Mouse (Mus musculus) frontal cortex, adult 2 months (tissue): ENCODE data around the gene Parn. TPM values are rescaled to one million over a fixed set of nuclear protein-coding genes. Genes with fewer than 3 reads are reported as not detected.
"Not testable (repeated sequence)": the region's sequence is repeated elsewhere in the genome, so short reads cannot be mapped to it uniquely, and the experiment has no call there.

ENCODE experiments used
- DNase-seq, 2 experiments: peaks; one replicate each; pipeline ENCODE4 v3.0.0; 2022; ENCODE audit warnings: low spot score in 1 of 2; ENCODE audit errors: extremely low spot score in 1 of 2
- polyA plus RNA-seq: library from polyadenylated mRNA; depleted of rRNA; stranded (reverse); fragments of >200 nt; gene quantifications from 2 replicates; pipeline ENCODE4 v1.2.3, GENCODE M21; 2012

The Parn gene
- polyA plus RNA-seq, 1 experiment: 26.8 TPM

- not testable (repeated sequence) for DNase-seq
Observed at GRCm38 (mm10) chr16:13638198-13638597, 29.8 kb downstream of the Parn start.

DNA sequence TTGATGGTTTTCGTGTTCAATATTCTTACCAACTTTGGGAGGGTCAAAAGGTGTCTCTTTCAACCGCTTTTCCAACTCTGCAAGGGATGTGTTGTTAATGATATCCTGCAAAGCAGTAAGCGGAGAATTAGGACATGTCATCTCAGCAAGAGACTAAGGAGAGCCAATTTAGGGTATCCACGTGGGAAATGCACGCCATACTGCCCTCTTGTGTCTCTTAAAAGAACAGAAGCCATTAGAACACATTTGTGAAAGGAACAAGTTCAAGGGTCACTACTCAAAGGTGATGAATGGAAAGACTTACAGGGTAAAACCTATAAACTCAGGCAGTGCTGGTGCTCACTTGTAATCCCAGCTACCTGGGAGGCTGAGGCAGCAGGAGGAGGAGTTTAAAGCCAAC lies 39.6 kb downstream of the Parn start:
- DNase-seq: peak in 1 of 2 experiments; percentile 39

DNA sequence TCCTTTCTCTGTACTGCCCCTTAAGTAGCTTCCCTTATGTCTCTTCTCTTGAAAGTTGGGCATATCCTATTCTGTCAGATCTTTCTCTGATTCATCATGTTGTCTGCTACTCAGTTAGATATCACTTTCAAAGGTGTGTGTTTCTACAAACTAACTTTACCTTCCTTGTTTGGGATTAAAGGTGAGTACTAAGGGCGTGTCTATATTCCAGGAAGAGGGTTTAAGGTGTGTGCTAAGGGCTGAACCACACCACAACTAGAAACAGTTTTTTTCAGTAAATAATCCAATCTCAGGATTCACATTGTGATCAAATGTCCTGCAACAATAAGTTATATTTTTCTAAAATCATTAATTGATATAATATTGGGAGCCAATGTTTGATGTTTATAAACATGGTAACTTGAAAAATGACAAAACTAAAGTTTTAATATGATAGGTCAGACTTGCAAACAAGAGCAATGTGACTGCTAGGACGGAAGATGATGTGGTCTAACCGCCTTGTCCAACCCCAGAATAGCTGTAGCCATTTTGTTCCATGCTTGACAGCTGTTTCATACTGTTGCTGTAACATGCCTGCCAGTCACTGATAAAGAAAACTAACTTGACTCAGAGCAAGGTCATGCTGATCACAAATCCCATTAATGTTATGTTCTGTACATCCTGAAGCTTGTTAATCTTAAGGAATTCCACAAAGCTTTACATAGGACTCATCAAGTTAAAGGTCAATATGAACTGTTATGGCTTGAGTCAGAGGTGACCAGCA lies 46.0 kb downstream of the Parn start:
- no peak for DNase-seq

DNA sequence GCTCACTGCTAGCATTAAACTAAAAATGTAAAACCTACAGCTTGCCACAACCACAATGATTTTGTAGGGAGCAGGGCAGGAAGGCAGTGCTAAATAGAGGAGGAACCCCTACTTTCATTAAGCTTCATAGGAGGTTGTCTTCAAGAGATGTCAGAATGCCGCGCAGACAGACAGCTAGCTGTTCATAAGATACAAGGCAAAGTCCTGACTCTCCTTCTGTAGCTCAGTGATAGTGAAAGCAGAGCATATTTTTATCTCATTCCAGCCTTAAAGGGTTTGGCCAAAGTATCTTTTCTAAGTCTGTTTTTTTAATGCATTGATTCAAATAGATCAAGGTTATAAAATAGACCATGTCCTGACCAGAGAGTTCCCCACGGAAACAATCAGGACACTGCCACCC lies 47.8 kb downstream of the Parn start:
- DNase-seq: no peak

- DNase-seq: no peak
Observed at GRCm38 (mm10) chr16:13615276-13615675, 52.7 kb downstream of the Parn start.

DNA sequence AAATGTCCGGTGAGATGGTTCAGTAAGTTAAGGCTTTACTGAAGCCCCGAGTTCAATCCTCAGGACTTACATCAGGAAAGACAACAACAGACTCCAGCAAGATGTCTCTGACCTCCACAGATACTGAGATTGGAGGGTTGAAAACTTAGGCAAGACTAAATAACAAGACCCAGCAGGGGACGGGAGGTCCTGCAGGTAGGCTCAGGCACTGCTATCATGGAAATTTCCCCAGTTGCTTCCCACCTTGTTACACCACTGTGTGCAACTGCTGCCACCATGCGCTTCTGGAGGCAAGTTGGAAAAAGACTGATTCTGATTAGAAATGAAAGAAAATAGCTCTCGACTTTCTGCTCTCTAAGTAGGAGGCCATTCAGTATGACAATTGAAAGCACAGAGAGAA lies 55.4 kb downstream of the Parn start:
- DNase-seq: peak in 1 of 2 experiments; percentile 23

DNA sequence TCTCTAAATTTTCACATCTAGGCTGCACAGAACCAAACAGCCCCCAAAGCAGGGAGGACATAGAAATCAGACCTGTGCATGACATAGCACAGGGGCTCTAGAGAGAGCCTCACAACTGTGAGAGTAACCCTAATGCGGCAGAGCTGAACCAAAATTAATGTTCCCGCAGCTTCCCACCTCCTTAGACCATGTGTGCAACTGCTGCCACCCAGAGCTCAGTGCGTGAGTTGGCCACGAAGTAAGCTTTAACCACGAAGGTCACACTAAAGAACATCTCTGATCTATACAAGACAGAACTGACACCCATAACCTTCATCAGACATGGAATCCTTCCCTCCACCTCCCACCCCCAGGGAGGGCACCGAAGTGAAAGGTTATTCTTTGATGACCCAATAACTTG lies 55.9 kb downstream of the Parn start:
- DNase-seq: peak in 1 of 2 experiments; percentile 26

- DNase-seq: no peak
Observed at GRCm38 (mm10) chr16:13611399-13611798, 56.6 kb downstream of the Parn start.

GRCm38 (mm10) chr16:13610951-13611381 lies 57.0 kb downstream of the Parn start:
- no peak for DNase-seq

DNA sequence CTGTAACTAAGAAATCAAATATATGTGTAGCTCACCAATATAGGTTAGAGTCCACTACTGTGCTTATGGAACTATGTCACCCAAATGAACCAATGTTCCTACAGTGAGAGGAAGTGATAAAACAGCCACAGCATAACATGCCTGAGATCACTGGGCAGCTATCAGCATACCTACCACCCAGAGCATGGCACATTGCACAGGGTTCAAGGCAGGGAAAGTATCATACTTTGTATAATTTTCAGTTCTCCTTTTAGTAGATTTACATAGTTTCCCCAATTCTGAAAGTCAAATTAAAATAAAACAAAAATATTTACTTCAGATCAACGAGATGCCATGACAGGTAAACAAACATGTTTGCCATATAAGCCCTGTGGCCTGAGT lies 59.3 kb downstream of the Parn start:
- no peak for DNase-seq

- no peak for DNase-seq
Observed at GRCm38 (mm10) chr16:13607987-13608704, 59.8 kb downstream of the Parn start.

DNA sequence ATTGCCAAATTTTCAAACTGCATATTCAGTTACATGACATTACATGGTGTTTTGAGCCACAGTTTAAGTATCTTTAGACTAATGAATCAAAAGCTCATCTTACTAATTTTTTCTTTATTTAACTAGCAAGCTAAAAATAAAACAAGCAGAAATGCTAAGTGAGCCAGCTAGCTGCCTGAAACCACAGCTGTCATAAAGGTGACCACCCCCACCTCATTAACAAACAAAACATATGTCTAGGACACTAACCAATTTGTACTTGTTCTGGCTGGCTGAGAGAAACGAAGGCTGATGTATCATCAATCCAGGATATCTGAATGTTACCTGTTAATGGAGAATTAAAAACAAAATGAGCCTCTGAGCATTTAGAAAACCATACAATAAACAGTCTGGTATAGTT lies 65.2 kb downstream of the Parn start:
- DNase-seq: no peak

- DNase-seq: no peak
Observed at GRCm38 (mm10) chr16:13589049-13589408, 78.9 kb downstream of the Parn start.

DNA sequence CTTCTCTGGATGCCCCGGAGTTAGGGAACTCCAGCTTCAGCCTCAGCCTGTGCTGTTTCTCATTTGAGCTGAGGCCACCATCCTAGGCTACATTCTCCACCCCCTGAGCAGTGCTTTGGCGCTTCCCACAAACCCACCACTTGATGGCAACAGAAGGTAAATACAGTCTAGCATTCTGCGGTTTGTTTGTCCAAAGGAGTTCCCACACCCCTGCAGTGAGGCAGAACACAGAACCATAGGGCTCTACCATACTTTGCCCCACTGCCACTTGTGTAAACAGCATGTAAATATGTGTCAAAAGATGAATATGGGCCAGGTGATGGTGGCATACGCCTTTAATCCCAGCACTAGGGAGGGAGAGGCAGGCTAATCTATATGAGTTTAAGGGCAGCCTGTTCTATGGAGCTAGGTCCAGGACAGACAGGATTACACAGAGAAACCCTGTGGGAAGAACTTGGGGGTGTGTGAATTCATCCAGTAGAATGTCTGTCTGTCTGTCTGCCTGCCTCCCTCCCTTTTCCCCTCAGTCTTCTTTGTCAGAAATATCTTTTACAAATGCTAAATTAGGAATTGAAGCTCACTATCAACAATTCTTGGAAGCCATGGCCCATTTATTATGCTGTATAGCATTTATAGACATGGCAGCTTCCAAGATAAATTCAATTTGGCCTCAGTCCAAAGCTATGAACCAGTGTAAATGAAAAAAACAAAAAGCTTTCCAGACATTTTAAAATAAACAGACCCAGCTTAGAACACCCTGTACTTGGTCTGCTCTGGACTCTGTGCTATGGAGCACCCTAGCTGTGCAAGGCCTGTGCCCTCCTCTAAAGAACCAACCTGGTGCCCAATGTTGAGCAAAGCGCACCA lies 79.6 kb downstream of the Parn start:
- DNase-seq: no peak

GRCm38 (mm10) chr16:13585234-13585633 lies 82.7 kb downstream of the Parn start:
- DNase-seq: no peak

GRCm38 (mm10) chr16:13580784-13581183 lies 87.2 kb downstream of the Parn start:
- DNase-seq: peak in 1 of 2 experiments; percentile 17

GRCm38 (mm10) chr16:13580016-13580415 lies 88.0 kb downstream of the Parn start:
- no peak for DNase-seq

- DNase-seq: no peak
Observed at GRCm38 (mm10) chr16:13575306-13575705, 92.7 kb downstream of the Parn start.

DNA sequence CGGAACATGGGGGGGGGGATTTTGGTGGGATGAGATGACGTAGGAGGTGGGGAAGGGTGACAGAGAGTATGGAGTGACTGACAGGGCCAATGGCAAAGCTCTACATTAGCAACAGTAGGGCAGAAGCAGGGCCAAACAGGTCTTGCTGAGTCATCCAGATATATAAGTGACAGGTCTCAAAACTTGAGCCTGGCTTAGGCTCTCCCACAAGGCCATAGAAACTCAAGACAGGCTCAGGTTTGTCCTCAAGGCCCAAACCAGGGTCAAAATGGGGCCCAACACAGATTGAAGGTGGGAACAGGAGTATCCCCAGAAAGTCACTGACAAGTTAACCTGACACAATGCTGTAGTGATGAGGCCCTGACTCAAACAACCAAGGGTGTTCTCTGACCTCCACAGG lies 99.7 kb downstream of the Parn start:
- DNase-seq: no peak

GRCm38 (mm10) chr16:13567614-13568013 lies 100.4 kb downstream of the Parn start:
- DNase-seq: no peak

GRCm38 (mm10) chr16:13566351-13566750 lies 101.6 kb downstream of the Parn start:
- no peak for DNase-seq
